Mouse (Mus musculus) liver, embryonic 16.5 days (tissue): Measurements from ENCODE around the gene Olfr967. TPM values are rescaled to one million over a fixed set of nuclear protein-coding genes. Genes with fewer than 3 reads are reported as not detected.
"Not testable (repeated sequence)": the region's sequence is repeated elsewhere in the genome, so short reads cannot be mapped to it uniquely, and the experiment has no call there.

ENCODE experiments used
- ATAC-seq: fragments of 200-750 bp; cut with Nextera tagmentation; 2 replicates; pipeline ENCODE4 v1.8.0; 2017; ENCODE audit warnings: low read depth, mild to moderate bottlenecking, moderate number of reproducible peaks, moderate library complexity
- H3K27ac ChIP-seq: fragments of 300-500 bp; sonication (generic); 2 replicates; pipeline ENCODE4 v1.5.1; 2014; ENCODE audit warnings: mild to moderate bottlenecking, low read length
- H3K27me3 ChIP-seq: fragments of 300-500 bp; sonication (generic); 2 replicates; pipeline ENCODE4 v1.6.1; 2014; ENCODE audit warnings: low read depth, low read length, mixed read lengths; ENCODE audit not compliant: control insufficient read depth, insufficient read depth
- H3K36me3 ChIP-seq: fragments of 300-500 bp; sonication (generic); 2 replicates; pipeline ENCODE4 v1.6.1; 2014; ENCODE audit warnings: mild to moderate bottlenecking; ENCODE audit not compliant: control insufficient read depth, insufficient read depth
- H3K4me1 ChIP-seq: fragments of 300-500 bp; sonication (generic); 2 replicates; pipeline ENCODE4 v1.6.1; 2014; ENCODE audit warnings: low read depth, low read length, mixed read lengths; ENCODE audit not compliant: control insufficient read depth
- H3K4me2 ChIP-seq: fragments of 300-500 bp; sonication (generic); 2 replicates; pipeline ENCODE4 v1.6.1; 2014; ENCODE audit warnings: low read depth, low read length, mixed read lengths
- H3K4me3 ChIP-seq: fragments of 300-500 bp; sonication (generic); 2 replicates; pipeline ENCODE4 v1.5.1; 2014; ENCODE audit warnings: low read depth, mild to moderate bottlenecking, low read length
- H3K9ac ChIP-seq: fragments of 300-500 bp; sonication (generic); 2 replicates; pipeline ENCODE4 v1.6.1; 2014; ENCODE audit warnings: low read depth, low read length
- H3K9me3 ChIP-seq: fragments of 300-500 bp; sonication (generic); replicated peaks from 2 replicates; pipeline ENCODE4 v1.6.1; 2016; ENCODE audit warnings: low read length; ENCODE audit not compliant: control insufficient read depth
- WGBS: fragments of 180-500 bp; shearing (Covaris S2); extraction: QIAGEN DNeasy Blood & Tissue Kit; methylation state at CpG from one replicate; pipeline ENCODE4 v1.1.7; 2014; ENCODE audit not compliant: insufficient replicate concordance; 5-methylcytosine and 5-hydroxymethylcytosine counted together
- polyA plus RNA-seq: library from polyadenylated mRNA; unstranded; fragments of >200 nt; fragmentation: Nextera tagmentation; extraction: Ambion mirVana; gene quantifications from 2 replicates; pipeline ENCODE4 v1.2.1, GENCODE M21; 2015

The Olfr967 gene
- polyA plus RNA-seq = not detected in 2 replicates

- Histone ChIP-seq H3K9ac (no peak within 1 kb of the TSS), H3K4me1 (no peaks in the 10 kb centered on the region), H3K4me3 (no peak within 1 kb of the TSS), H3K27me3 (no peaks in the 10 kb centered on the region), H3K27ac (no peak within 1 kb of the TSS), H3K9me3 (no peaks in the 10 kb centered on the region), H3K36me3 (no peaks in the 10 kb centered on the region), H3K4me2 (no peak within 1 kb of the TSS)
- no peak for ATAC-seq
These were observed at the start of gene Olfr967 for GRCm38 (mm10) chr9:39745949-39746348. Gene Olfr967, plus strand, starts transcription at chr9:39746249.

GRCm38 (mm10) chr9:39701123-39701522 lies 44.9 kb upstream of the Olfr967 start:
- H3K27ac ChIP-seq, H3K4me3 ChIP-seq, H3K4me2 ChIP-seq, H3K36me3 ChIP-seq, H3K27me3 ChIP-seq, H3K4me1 ChIP-seq, H3K9ac ChIP-seq, ATAC-seq, H3K9me3 ChIP-seq: not testable (repeated sequence)
- 72% methylated on average over 7 of the region's 8 CpGs for WGBS

- ATAC-seq = no peak
- H3K9me3 ChIP-seq = no peaks in the 10 kb centered on the region
- no peak within 1 kb of the TSS for H3K4me2 ChIP-seq
- H3K4me3 ChIP-seq = no peak within 1 kb of the TSS
- H3K4me1 ChIP-seq = no peaks in the 10 kb centered on the region
- H3K27ac ChIP-seq = no peak within 1 kb of the TSS
- H3K9ac ChIP-seq = no peak within 1 kb of the TSS
- H3K36me3 ChIP-seq = no peaks in the 10 kb centered on the region
- H3K27me3 ChIP-seq = no peaks in the 10 kb centered on the region
These were observed 39.0 kb upstream of the Olfr967 start, which contains the start of gene Olfr149 for GRCm38 (mm10) chr9:39707017-39707416. Gene Olfr149, minus strand, starts transcription at chr9:39707117.

- H3K36me3 ChIP-seq = no peaks in the 10 kb centered on the region
- no peak for ATAC-seq
- no peak overlapping the region for H3K9ac ChIP-seq
- H3K4me3 ChIP-seq = no peak overlapping the region
- WGBS = 44% methylated on average over 3 of the region's 3 CpGs
- no peaks in the 10 kb centered on the region for H3K27me3 ChIP-seq
- H3K9me3 ChIP-seq = no peaks in the 10 kb centered on the region
- H3K4me2 ChIP-seq = no peak overlapping the region
- no peaks in the 10 kb centered on the region for H3K4me1 ChIP-seq
- no peak overlapping the region for H3K27ac ChIP-seq
These were observed 37.1 kb upstream of the Olfr967 start for GRCm38 (mm10) chr9:39708958-39709357.

- no peaks in the 10 kb centered on the region for H3K36me3 ChIP-seq
- no peak within 1 kb of the TSS for H3K9ac ChIP-seq
- H3K4me3 ChIP-seq = no peak within 1 kb of the TSS
- no peak within 1 kb of the TSS for H3K4me2 ChIP-seq
- H3K27me3 ChIP-seq = no peaks in the 10 kb centered on the region
- H3K27ac ChIP-seq = no peak within 1 kb of the TSS
- no peaks in the 10 kb centered on the region for H3K9me3 ChIP-seq
- no peak for ATAC-seq
- H3K4me1 ChIP-seq = no peaks in the 10 kb centered on the region
These were observed 35.0 kb upstream of the Olfr967 start, which contains the start of gene Olfr965 for GRCm38 (mm10) chr9:39711053-39711452. Gene Olfr965, plus strand, starts transcription at chr9:39711353.

GRCm38 (mm10) chr9:39730678-39731077 lies 15.4 kb upstream of the Olfr967 start, which contains the start of gene Olfr150:
Gene Olfr150, plus strand, starts transcription at chr9:39730978.
- no peaks in the 10 kb centered on the region for H3K27me3 ChIP-seq
- no peak for ATAC-seq

DNA sequence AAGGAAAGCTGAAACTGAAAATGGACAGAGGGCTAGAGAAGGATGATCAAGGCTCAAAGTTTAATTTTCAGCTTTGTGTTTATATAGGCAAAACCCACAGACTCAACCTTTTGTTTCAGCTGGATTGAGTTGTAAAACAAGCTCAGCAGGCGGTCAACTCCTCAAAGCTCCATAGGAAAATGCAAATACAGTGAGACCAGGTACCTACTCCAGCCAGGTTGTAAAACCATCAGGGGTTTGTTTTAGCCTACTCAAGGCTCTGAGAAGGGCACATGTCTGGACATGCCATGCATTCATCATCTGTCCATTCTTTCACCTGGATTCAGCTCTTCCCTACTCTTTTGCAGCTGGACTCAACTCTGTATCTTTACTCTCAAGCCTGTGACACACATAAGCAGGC lies 5.3 kb upstream of the Olfr967 start:
- no peaks in the 10 kb centered on the region for H3K36me3 ChIP-seq
- WGBS = 63% methylated on average over 1 of the region's 1 CpGs
- no peaks in the 10 kb centered on the region for H3K9me3 ChIP-seq
- no peaks in the 10 kb centered on the region for H3K4me1 ChIP-seq
- H3K27me3 ChIP-seq = no peaks in the 10 kb centered on the region
- no peak for ATAC-seq
- no peak overlapping the region for H3K4me2 ChIP-seq
- H3K27ac ChIP-seq = no peak overlapping the region
- H3K4me3 ChIP-seq = no peak overlapping the region
- no peak overlapping the region for H3K9ac ChIP-seq

More at GRCm38 (mm10) chr9:39730678-39731077, 15.4 kb upstream of the Olfr967 start, which contains the start of gene Olfr150:
- H3K27ac ChIP-seq = no peak within 1 kb of the TSS
- no peaks in the 10 kb centered on the region for H3K4me1 ChIP-seq
- H3K4me3 ChIP-seq = no peak within 1 kb of the TSS
- no peaks in the 10 kb centered on the region for H3K36me3 ChIP-seq
- H3K9ac ChIP-seq = no peak within 1 kb of the TSS
- H3K4me2 ChIP-seq = no peak within 1 kb of the TSS
- H3K9me3 ChIP-seq = no peaks in the 10 kb centered on the region

DNA sequence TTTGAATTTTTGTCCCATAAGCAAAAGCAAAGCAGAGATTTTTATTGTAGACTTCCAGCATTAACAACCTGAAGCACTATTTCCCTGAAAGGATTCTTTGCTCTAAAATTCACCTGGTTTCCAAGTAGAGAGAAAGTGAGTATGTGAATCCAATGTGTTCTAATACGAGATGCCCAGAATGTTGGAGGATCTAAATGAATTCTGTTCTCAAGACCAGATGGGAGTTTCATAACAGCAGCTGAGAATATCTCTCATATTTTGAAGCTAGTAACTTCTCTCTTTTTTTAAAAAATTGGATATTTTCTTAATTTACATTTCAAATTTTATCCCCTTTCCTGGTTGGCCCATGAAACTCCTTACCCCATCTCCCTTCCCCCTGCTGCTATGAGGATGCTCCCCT lies 379 bp downstream of the Olfr967 start:
- H3K9ac ChIP-seq = no peak overlapping the region
- WGBS = 61% methylated on average over 1 of the region's 1 CpGs

DNA sequence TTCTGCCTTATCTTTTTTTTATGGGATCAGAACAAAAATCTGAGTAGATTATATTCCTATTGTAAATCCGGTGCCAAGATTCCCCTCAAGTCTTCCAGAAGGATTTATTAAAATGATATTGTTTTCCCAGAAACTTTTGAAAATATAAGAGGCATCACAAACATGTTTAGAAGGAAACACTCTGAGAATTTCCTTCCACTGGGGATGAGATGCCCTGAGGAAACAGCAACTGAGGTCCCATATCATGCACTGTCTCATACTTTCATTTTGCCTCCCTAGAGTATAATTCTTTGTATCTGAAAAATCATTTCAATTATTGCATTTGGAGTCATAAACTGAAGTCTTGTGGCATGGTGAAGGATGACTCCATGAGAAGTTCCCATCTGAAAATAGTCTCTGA lies 37.1 kb downstream of the Olfr967 start, which contains the start of gene Olfr968:
Olfr968 (minus strand) TSS at position 101 of the 400 bp plus-strand sequence.
- H3K9me3 ChIP-seq = no peaks in the 10 kb centered on the region
- H3K27me3 ChIP-seq = no peaks in the 10 kb centered on the region
- no peak within 1 kb of the TSS for H3K4me3 ChIP-seq
- H3K27ac ChIP-seq = no peak within 1 kb of the TSS
- WGBS = 56% methylated on average over 1 of the region's 1 CpGs
- no peaks in the 10 kb centered on the region for H3K36me3 ChIP-seq
- no peak within 1 kb of the TSS for H3K4me2 ChIP-seq
- no peak within 1 kb of the TSS for H3K9ac ChIP-seq
- no peaks in the 10 kb centered on the region for H3K4me1 ChIP-seq
- ATAC-seq = no peak

More for the DNA sequence above, 379 bp downstream of the Olfr967 start:
- H3K4me3 ChIP-seq = no peak overlapping the region
- H3K9me3 ChIP-seq = no peaks in the 10 kb centered on the region
- no peak overlapping the region for H3K4me2 ChIP-seq
- H3K4me1 ChIP-seq = no peaks in the 10 kb centered on the region
- H3K36me3 ChIP-seq = no peaks in the 10 kb centered on the region
- no peaks in the 10 kb centered on the region for H3K27me3 ChIP-seq
- H3K27ac ChIP-seq = no peak overlapping the region
- ATAC-seq = no peak
